Mouse (Mus musculus) gastrocnemius, adult 18-20 months (tissue): Measurements from ENCODE around the gene Magee2. TPM values are rescaled to one million over a fixed set of nuclear protein-coding genes. Genes with fewer than 3 reads are reported as not detected.
"Not testable (repeated sequence)": the region's sequence is repeated elsewhere in the genome, so short reads cannot be mapped to it uniquely, and the experiment has no call there.

Source experiments
- DNase-seq: peaks from one replicate; pipeline ENCODE4 v3.0.0; 2021; ENCODE audit warnings: low spot score
- long read RNA-seq, 2 experiments: library from polyadenylated mRNA; stranded (forward); transcript quantifications; one replicate each; pipeline ENCODE4 v2.0.0; 2021
- total RNA-seq, 2 experiments: library from RNA; stranded (reverse); gene quantifications; 2 replicates each; pipeline ENCODE4 v1.2.3; 2021

Magee2 gene
- not detected for total RNA-seq
- long read RNA-seq, experiment 1: 0 reads
- long read RNA-seq, experiment 2: 0 reads

- DNase-seq: no peak
Observed at GRCm38 (mm10) chrX:104856751-104857341, at the start of gene Magee2. TSS of gene Magee2 (minus strand) at chrX:104857267.

GRCm38 (mm10) chrX:104853610-104854009, 3.5 kb downstream of the Magee2 start:
- DNase-seq: no peak

GRCm38 (mm10) chrX:104817583-104817982, 39.5 kb downstream of the Magee2 start:
- DNase-seq: not testable (repeated sequence)

GRCm38 (mm10) chrX:104816987-104817386, 40.1 kb downstream of the Magee2 start:
- not testable (repeated sequence) for DNase-seq

GRCm38 (mm10) chrX:104813704-104814103, 43.4 kb downstream of the Magee2 start:
- not testable (repeated sequence) for DNase-seq

Other genes starting within 250 kb of the Magee2 start
- under 1 TPM; 0.12 to 0.16 TPM for gene Zdhhc15, start 186.2 kb downstream of the Magee2 start, total RNA-seq
- gene Pbdc1, start 222.5 kb upstream of the Magee2 start, total RNA-seq: 1 to 10 TPM; 7.3 to 9.0 TPM